ENCODE assay signal across 8 mouse cellular contexts in the genomic region with DNA sequence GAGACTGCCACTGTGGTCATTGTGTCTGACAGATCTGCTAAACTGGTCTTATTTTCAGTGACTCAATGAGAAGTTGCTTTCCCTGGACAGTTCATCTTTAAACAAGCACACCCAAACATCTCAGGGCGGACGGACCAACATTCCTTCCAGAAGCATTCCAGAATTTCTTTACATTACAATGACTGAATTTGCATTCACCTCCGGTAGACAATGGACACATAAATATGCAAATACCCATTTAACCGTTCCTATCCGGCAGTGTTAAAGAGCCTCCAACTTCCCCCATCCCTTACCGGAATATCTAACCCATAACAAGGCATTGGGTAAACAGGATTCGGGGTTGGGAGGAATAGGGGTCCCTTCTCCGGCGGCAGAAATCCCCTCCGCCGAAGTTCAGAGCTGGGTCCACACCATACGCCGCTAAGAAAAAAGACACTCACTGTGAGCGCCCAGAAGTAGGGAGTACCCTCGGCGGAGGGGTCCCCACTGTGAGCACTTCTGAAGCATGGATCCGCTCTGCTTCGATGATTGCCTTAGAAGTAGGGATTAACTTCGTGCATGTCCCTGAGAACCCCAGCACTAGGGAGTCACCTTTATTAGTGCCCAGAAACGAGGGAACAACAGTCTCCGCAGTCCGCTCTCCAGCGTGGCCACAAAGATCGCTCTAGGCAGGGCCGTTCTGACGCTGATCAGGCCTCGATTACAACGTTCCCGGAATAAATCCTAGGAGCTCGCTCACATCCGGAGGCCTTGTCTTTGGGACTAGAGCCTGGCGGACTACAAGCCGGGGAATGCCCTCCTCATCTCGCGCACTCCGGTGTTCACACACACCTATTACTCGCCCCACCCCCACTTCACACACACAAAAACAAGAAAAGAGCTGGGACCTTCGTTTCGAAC. TPM values are rescaled to one million over a fixed set of nuclear protein-coding genes. Genes with fewer than 3 reads are reported as not detected.
DNase-seq lines count a peak whose midpoint lies in the region; ATAC-seq and TF ChIP-seq lines count a peak whose summit lies in the region.

No protein-coding gene starts in this region.

- peak overlapping the region; percentile 73 for H3K27ac ChIP-seq in limb, embryonic 14.5 days (replicated peaks; ENCODE audit: low read depth, low read length)
- peak overlapping the region; percentile 79 for H3K27ac ChIP-seq in stomach, embryonic 15.5 days

- WGBS in limb, embryonic 14.5 days, result under 1% methylated on average over 39 of the region's 39 CpGs
- WGBS in stomach, embryonic 15.5 days, result under 1% methylated on average over 39 of the region's 39 CpGs

- no peaks in the 10 kb centered on the region for H3K9me3 ChIP-seq in limb, embryonic 14.5 days (ENCODE audit: control insufficient read depth, low read length)
- no peaks in the 10 kb centered on the region for H3K9me3 ChIP-seq in stomach, embryonic 15.5 days

- peak overlapping the region; percentile 100 for H3K4me3 ChIP-seq in limb, embryonic 14.5 days (replicated peaks; ENCODE audit: low read length)
- H3K4me3 ChIP-seq in stomach, embryonic 15.5 days (replicated peaks), result peak overlapping the region; percentile 92

- H3K36me3 ChIP-seq in limb, embryonic 14.5 days (ENCODE audit: control insufficient read depth, insufficient read depth, low read length), result peaks cover 21% of the 10 kb centered on the region
- peaks cover 4% of the 10 kb centered on the region; the same call in 1 of the 2 replicates for H3K36me3 ChIP-seq in stomach, embryonic 15.5 days

- peak overlapping the region; percentile 91 for H3K4me2 ChIP-seq in limb, embryonic 14.5 days (replicated peaks; ENCODE audit: low read depth, low read length, severe bottlenecking)
- H3K4me2 ChIP-seq in stomach, embryonic 15.5 days, result peak overlapping the region; percentile 69

- peak; percentile 31; the same call in 1 of the 2 replicates for ATAC-seq in cerebellum, adult (ENCODE audit: insufficient number of reproducible peaks, low FRiP score, low TSS enrichment)
- peak; percentile 56 for ATAC-seq in limb, embryonic 14.5 days (ENCODE audit: low FRiP score, low read depth)
- peak; percentile 38; the same call in 1 of the 2 replicates for ATAC-seq in stomach, embryonic 15.5 days (ENCODE audit: insufficient read depth, low FRiP score, low read depth)

- peak overlapping the region; percentile 99 for H3K9ac ChIP-seq in limb, embryonic 14.5 days (ENCODE audit: low read depth, low read length, severe bottlenecking)
- H3K9ac ChIP-seq in stomach, embryonic 15.5 days, result peak overlapping the region; percentile 75

- peaks cover 15% of the 10 kb centered on the region for H3K4me1 ChIP-seq in limb, embryonic 14.5 days (ENCODE audit: control insufficient read depth, insufficient read depth, low read length)
- peaks cover 25% of the 10 kb centered on the region for H3K4me1 ChIP-seq in stomach, embryonic 15.5 days

- no peak for DNase-seq in cerebellum, adult 18-20 months
- DNase-seq in thymus, postnatal 4 days, result peak; percentile 37
- no peak for DNase-seq in thymus, postnatal 36 days
- DNase-seq in limb, embryonic 14.5 days (ENCODE audit: low spot score), result peak; percentile 39
- DNase-seq in right cerebral cortex, adult 18-20 months, result no peak
- DNase-seq in adrenal gland, adult (ENCODE audit: inconsistent age in 2 of 2, low spot score in 1 of 2), result no peak

- H3K27me3 ChIP-seq in limb, embryonic 14.5 days (ENCODE audit: control insufficient read depth, insufficient read depth, low read length), result no peaks in the 10 kb centered on the region
- H3K27me3 ChIP-seq in stomach, embryonic 15.5 days (replicated peaks), result no peaks in the 10 kb centered on the region

- TF ChIP-seq POLR2A in limb, embryonic 14.5 days (IDR thresholded peaks at IDR 0.05; ENCODE audit: borderline replicate concordance, extremely low read depth, insufficient read depth, insufficient read length), result peak; percentile 7; the same call in 1 of the 2 replicates

RNA-seq across cellular contexts. Expression of gene Dido1, which starts 0.5 kb away (rescaled TPM):
- polyA plus RNA-seq in limb, embryonic 14.5 days (2012; rRNA removed), result 28.9 and 39.7 TPM in 2 replicates
- polyA plus RNA-seq in limb, embryonic 14.5 days (2014; fragmentation: Nextera tagmentation; extraction: Ambion mirVana), result 26.4 and 31.4 TPM in 2 replicates
- 25.2 and 26.8 TPM in 2 replicates for polyA plus RNA-seq in stomach, embryonic 15.5 days (2015; fragmentation: Nextera tagmentation; extraction: Ambion mirVana)

RNA-seq across cellular contexts. Expression of gene Gid8, which starts 0.6 kb away (rescaled TPM):
- polyA plus RNA-seq in limb, embryonic 14.5 days (2012; rRNA removed), result 58.9 and 64.0 TPM in 2 replicates
- 69.9 and 71.9 TPM in 2 replicates for polyA plus RNA-seq in limb, embryonic 14.5 days (2014; fragmentation: Nextera tagmentation; extraction: Ambion mirVana)
- 61.4 TPM in 2 replicates for polyA plus RNA-seq in stomach, embryonic 15.5 days (2015; fragmentation: Nextera tagmentation; extraction: Ambion mirVana)

RNA-seq across cellular contexts. Expression of gene Slc17a9, which starts 15.8 kb away (rescaled TPM):
- 3.4 and 5.9 TPM in 2 replicates for polyA plus RNA-seq in limb, embryonic 14.5 days (2012; rRNA removed)
- polyA plus RNA-seq in limb, embryonic 14.5 days (2014; fragmentation: Nextera tagmentation; extraction: Ambion mirVana), result 1.7 and 2.2 TPM in 2 replicates
- polyA plus RNA-seq in stomach, embryonic 15.5 days (2015; fragmentation: Nextera tagmentation; extraction: Ambion mirVana), result 3.8 and 4.3 TPM in 2 replicates

Comparison
In these comparisons a context has a peak if more than half of its experiments do, and no peak if none do; other contexts are left out.
1. DNase-seq: peak in thymus, postnatal 4 days (single experiment) and limb, embryonic 14.5 days (single experiment); none in cerebellum, adult 18-20 months (0 of 2), thymus, postnatal 36 days (0 of 2), right cerebral cortex, adult 18-20 months (single experiment) and adrenal gland, adult (0 of 2).
2. Peak in every context shown above with its lines, with median percentiles within 50 percentile points of each other: ATAC-seq.